Mouse (Mus musculus): Measurements from ENCODE around the gene CN725425. TPM values are rescaled to one million over a fixed set of nuclear protein-coding genes. Genes with fewer than 3 reads are reported as not detected.

CN725425 gene
- total and polyA plus RNA-seq, 3 experiments = not detected

DNA sequence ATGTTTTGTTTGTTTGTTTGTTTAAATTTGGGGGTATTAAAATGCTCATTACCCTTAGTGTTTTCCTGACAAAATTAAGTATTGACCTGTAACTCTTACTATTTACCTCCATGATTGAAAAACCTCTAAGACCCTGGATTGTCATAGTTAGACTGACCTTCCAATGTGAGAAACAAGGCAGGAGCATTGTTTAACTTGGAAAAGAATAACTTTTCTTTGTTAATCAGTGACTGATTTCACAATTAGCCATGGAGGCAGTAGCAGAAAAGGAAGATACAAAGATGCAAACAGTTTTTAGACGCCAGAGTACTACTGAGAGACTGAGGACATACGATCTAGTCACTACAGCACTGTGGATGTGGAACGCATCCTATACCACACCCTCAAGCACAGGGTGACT is 4.2 kb downstream of the CN725425 start:
- TF ChIP-seq CHD1 (IDR thresholded peaks at IDR 0.05; ENCODE audit: low read depth, low read length) = no peak
- no peak for TF ChIP-seq MEF2A (IDR thresholded peaks at IDR 0.05; ENCODE audit: borderline replicate concordance, low read depth, low read length)
- no peak for TF ChIP-seq CHD2 (IDR thresholded peaks at IDR 0.05; ENCODE audit: low read length)
- TF ChIP-seq ZMIZ1 (IDR thresholded peaks at IDR 0.05; ENCODE audit: low read depth, low read length) = no peak
- no peak for TF ChIP-seq USF2 (conservative IDR thresholded peaks at IDR 0.05; ENCODE audit: low read depth, low read length)
- no peak for TF ChIP-seq JUND (conservative IDR thresholded peaks at IDR 0.05; ENCODE audit: low read depth, low read length)
- TF ChIP-seq GABPA (IDR thresholded peaks at IDR 0.05; ENCODE audit: insufficient replicate concordance, low read depth, low read length) = no peak
- TF ChIP-seq JUN (IDR thresholded peaks at IDR 0.05; ENCODE audit: insufficient read depth, low read depth, low read length) = no peak
- no peak for TF ChIP-seq MAZ (IDR thresholded peaks at IDR 0.05; ENCODE audit: low read depth, low read length)
- no peak for TF ChIP-seq NELFE (IDR thresholded peaks at IDR 0.05; ENCODE audit: low read depth, low read length)
- no peak for TF ChIP-seq E2F4 (IDR thresholded peaks at IDR 0.05; ENCODE audit: insufficient replicate concordance, low read depth, low read length)
- TF ChIP-seq POLR2AphosphoS2 (IDR thresholded peaks at IDR 0.05; ENCODE audit: low read depth, low read length) = no peak
- no peak for TF ChIP-seq USF1 (IDR thresholded peaks at IDR 0.05; ENCODE audit: low read depth, low read length)

DNA sequence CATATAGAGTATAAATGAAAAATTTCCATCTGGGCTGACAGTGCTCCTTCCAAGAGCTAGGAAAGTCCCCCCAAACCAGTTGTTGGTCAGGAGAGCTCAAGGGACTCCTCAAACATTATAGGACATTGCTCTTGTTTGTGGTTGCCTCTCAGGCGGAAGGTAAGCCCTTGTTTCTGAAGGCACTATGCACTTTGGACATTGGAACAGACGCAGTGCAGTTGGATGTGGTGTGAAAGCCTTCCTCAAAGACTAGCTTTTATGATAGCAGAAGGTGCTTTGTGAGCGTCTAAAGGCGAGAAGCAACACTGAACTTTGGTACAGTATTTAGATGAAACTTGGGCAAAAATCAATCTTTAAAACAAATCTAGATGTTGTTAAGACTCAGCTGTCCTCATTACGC is 7.2 kb downstream of the CN725425 start:
- TF ChIP-seq TCF12 (IDR thresholded peaks at IDR 0.05; ENCODE audit: low read depth, low read length) = no peak
- no peak for TF ChIP-seq MYC (IDR thresholded peaks at IDR 0.05; ENCODE audit: low read depth, low read length)
- TF ChIP-seq KAT2A (IDR thresholded peaks at IDR 0.05; ENCODE audit: insufficient replicate concordance, low read length) = no peak
- no peak for TF ChIP-seq ZKSCAN1 (IDR thresholded peaks at IDR 0.05; ENCODE audit: borderline replicate concordance, low read depth, low read length)
- TF ChIP-seq USF2 (conservative IDR thresholded peaks at IDR 0.05; ENCODE audit: low read depth, low read length) = no peak
- no peak for TF ChIP-seq ELF1 (IDR thresholded peaks at IDR 0.05; ENCODE audit: low read depth, low read length)
- TF ChIP-seq NELFE (IDR thresholded peaks at IDR 0.05; ENCODE audit: low read depth, low read length) = no peak
- TF ChIP-seq PAX5 (IDR thresholded peaks at IDR 0.05; ENCODE audit: low read length) = no peak
- no peak for TF ChIP-seq MAX (IDR thresholded peaks at IDR 0.05; ENCODE audit: low read length)
- Histone ChIP-seq H3K9me3 (replicated peaks; ENCODE audit: low read length) (peaks cover 61% of the 10 kb centered on the region), H3K36me3 (replicated peaks in 1 of 2; ENCODE audit: control insufficient read depth in 1 of 2, insufficient read depth in 1 of 2, low read length in 1 of 2) (no peaks in the 10 kb centered on the region), H3K27ac (ENCODE audit: insufficient read depth, low read depth) (no peak overlapping the region), H3K4me2 (ENCODE audit: insufficient read depth, low read depth, poor library complexity, severe bottlenecking) (no peak overlapping the region), H3K4me3 (replicated peaks in 1 of 3; ENCODE audit: low read depth in 2 of 3, low read length in 2 of 3, poor library complexity in 1 of 3) (no peak overlapping the region), H3K27me3 (replicated peaks) (no peaks in the 10 kb centered on the region), H3K9ac (ENCODE audit: insufficient read depth, low read depth) (no peak overlapping the region), H3K4me1 (ENCODE audit: control insufficient read depth in 1 of 2, insufficient read depth in 2 of 2) (no peaks in the 10 kb centered on the region), H3K79me2 (replicated peaks; ENCODE audit: control insufficient read depth, extremely low read depth, insufficient read depth, poor library complexity, severe bottlenecking) (no peaks in the 10 kb centered on the region)
- no peak for DNase-seq (ENCODE audit: extremely low read depth)
- dilution Hi-C loops (cut with MboI; ENCODE audit: extremely low pct_ligation_motif_present, extremely low pct_unique_long_range_greater_than_20kb, low sequenced_read_pairs) (no loop called here), in situ Hi-C loops (cut with MboI; ENCODE audit: low pct_ligation_motif_present, low pct_unique_long_range_greater_than_20kb, low sequenced_read_pairs) (no loop called here)

More for the DNA sequence above, 4.2 kb downstream of the CN725425 start:
- H3K79me2 ChIP-seq (replicated peaks; ENCODE audit: control insufficient read depth, extremely low read depth, insufficient read depth, poor library complexity, severe bottlenecking) = no peaks in the 10 kb centered on the region
- no peak overlapping the region for H3K4me2 ChIP-seq (ENCODE audit: insufficient read depth, low read depth, poor library complexity, severe bottlenecking)
- dilution Hi-C loops (cut with MboI; ENCODE audit: extremely low pct_ligation_motif_present, extremely low pct_unique_long_range_greater_than_20kb, low sequenced_read_pairs) = no loop called here
- no peak overlapping the region for H3K27ac ChIP-seq (ENCODE audit: insufficient read depth, low read depth)
- H3K9me3 ChIP-seq (replicated peaks; ENCODE audit: low read length) = peaks cover 56% of the 10 kb centered on the region
- H3K27me3 ChIP-seq (replicated peaks) = no peaks in the 10 kb centered on the region
- no peak overlapping the region for H3K9ac ChIP-seq (ENCODE audit: insufficient read depth, low read depth)
- DNase-seq (ENCODE audit: extremely low read depth) = no peak
- no peak overlapping the region for H3K4me3 ChIP-seq (replicated peaks in 1 of 3; ENCODE audit: low read depth in 2 of 3, low read length in 2 of 3, poor library complexity in 1 of 3)
- no peaks in the 10 kb centered on the region for H3K4me1 ChIP-seq (ENCODE audit: control insufficient read depth in 1 of 2, insufficient read depth in 2 of 2)
- no peaks in the 10 kb centered on the region for H3K36me3 ChIP-seq (replicated peaks in 1 of 2; ENCODE audit: control insufficient read depth in 1 of 2, insufficient read depth in 1 of 2, low read length in 1 of 2)
- in situ Hi-C loops (cut with MboI; ENCODE audit: low pct_ligation_motif_present, low pct_unique_long_range_greater_than_20kb, low sequenced_read_pairs) = no loop called here
